Comparison of ENCODE assay signal across 9 mouse cellular contexts in the genomic region with DNA sequence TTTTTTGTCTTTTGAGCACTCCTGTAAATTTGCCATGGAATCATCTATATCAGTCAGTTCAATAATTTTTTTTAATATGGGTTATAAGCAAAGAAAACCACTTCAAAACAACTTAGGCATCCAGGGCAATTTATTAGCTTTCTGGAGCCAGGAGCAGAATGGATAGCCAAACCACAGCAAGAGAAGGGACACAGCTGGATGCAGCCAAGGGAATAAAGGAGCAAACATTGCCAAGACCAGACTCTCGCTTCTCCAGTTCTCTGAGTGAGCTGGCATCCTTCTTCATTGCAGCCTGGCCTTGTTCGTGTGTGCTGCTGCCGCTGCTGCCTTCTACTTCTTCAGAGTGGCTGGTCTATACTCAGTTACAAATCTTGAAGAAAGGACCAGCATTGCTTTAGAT.
DNase-seq lines count a peak whose midpoint lies in the region; TF ChIP-seq lines count a peak whose summit lies in the region.
"Had no signal": no experiment of that assay in that cellular context is flagged by ENCODE, and none has a peak within 500 bp of the region (broad histone marks: within the 10 kb centered on the region; RNA-seq: fewer than 3 reads in every experiment).

No protein-coding gene starts in this region.

- TF ChIP-seq POLR2A in kidney, adult 2 months (IDR thresholded peaks at IDR 0.05; ENCODE audit: low read depth, low read length) = no peak

- no peaks in the 10 kb centered on the region for H3K36me3 ChIP-seq in kidney, adult 2 months (ENCODE audit: control insufficient read depth, insufficient read depth, low read length)

- intact Hi-C loops in gastrocnemius, postnatal 14 days (cut with DNase I; ENCODE audit: low total_unique reads) = no loop called here

- H3K4me3 ChIP-seq in kidney, adult 2 months (ENCODE audit: insufficient read depth, low read depth, low read length) = no peak overlapping the region
- H3K4me3 ChIP-seq: myocyte had no signal

- WGBS in kidney, adult 2 months = 81% methylated on average over 3 of the region's 3 CpGs

- H3K27ac ChIP-seq in kidney, adult 2 months (ENCODE audit: insufficient read depth, low read depth, low read length) = no peak overlapping the region

- H3K27me3 ChIP-seq in kidney, adult 2 months (replicated peaks; ENCODE audit: control insufficient read depth, insufficient read depth, low read length) = no peaks in the 10 kb centered on the region

- H3K4me1 ChIP-seq in kidney, adult 2 months (ENCODE audit: control insufficient read depth, insufficient read depth, low read length) = no peaks in the 10 kb centered on the region

- TF ChIP-seq CTCF in kidney, adult 2 months (conservative IDR thresholded peaks at IDR 0.05; ENCODE audit: insufficient read depth, insufficient read length, low read depth, low read length) = no peak

- DNase-seq in gastrocnemius, postnatal 14 days = peak; percentile 16
- no peak for DNase-seq in gastrocnemius, postnatal 4 days (ENCODE audit: low spot score in 2 of 2)
- peak; percentile 37 for DNase-seq in kidney, postnatal 14 days
- DNase-seq in kidney, adult 2 months = no peak
- peak; percentile 71 for DNase-seq in NIH3T3 (ENCODE audit: low read depth)
- DNase-seq in lung, postnatal 10 days = peak; percentile 41
- no peak for DNase-seq in frontal cortex, postnatal 10 days (ENCODE audit: low spot score in 2 of 2)
- DNase-seq in frontal cortex, postnatal 14 days (ENCODE audit: low spot score in 2 of 2) = no peak

Comparison
In these comparisons a context has a peak if more than half of its experiments do, and no peak if none do; other contexts are left out.
1. DNase-seq: peak in gastrocnemius, postnatal 14 days (single experiment), kidney, postnatal 14 days (single experiment), NIH3T3 (single experiment) and lung, postnatal 10 days (single experiment); none in gastrocnemius, postnatal 4 days (0 of 2), kidney, adult 2 months (single experiment), frontal cortex, postnatal 10 days (0 of 2) and frontal cortex, postnatal 14 days (0 of 2).